Mouse (Mus musculus): Measurements from ENCODE around the gene Krtap5-1. TPM values are rescaled to one million over a fixed set of nuclear protein-coding genes. Genes with fewer than 3 reads are reported as not detected.
"Not testable (repeated sequence)": the region's sequence is repeated elsewhere in the genome, so short reads cannot be mapped to it uniquely, and the experiment has no call there.

The Krtap5-1 gene
- not detected for total RNA-seq (2021)
- long read RNA-seq, experiment 1, result 0 reads
- long read RNA-seq, experiment 2, result 0 reads

GRCm38 (mm10) chr7:142297018-142297417 is at the start of gene Krtap5-1:
Gene Krtap5-1 (minus strand): TSS chr7:142297118.
- not testable (repeated sequence) for DNase-seq (ENCODE audit: low spot score in 2 of 2)

GRCm38 (mm10) chr7:142342247-142342640 is 45.3 kb upstream of the Krtap5-1 start:
- DNase-seq (ENCODE audit: low spot score in 2 of 2), result no peak

- DNase-seq (ENCODE audit: low spot score in 2 of 2), result no peak
Observed at GRCm38 (mm10) chr7:142341564-142342246, 44.8 kb upstream of the Krtap5-1 start.

- no peak for DNase-seq (ENCODE audit: low spot score in 2 of 2)
Observed at GRCm38 (mm10) chr7:142340269-142340970, 43.5 kb upstream of the Krtap5-1 start.

GRCm38 (mm10) chr7:142335151-142335550 is 38.2 kb upstream of the Krtap5-1 start:
- DNase-seq (ENCODE audit: low spot score in 2 of 2), result peak; percentile 41 to 59

GRCm38 (mm10) chr7:142334246-142334645 is 37.3 kb upstream of the Krtap5-1 start:
- peak; percentile 88 to 93 for DNase-seq (ENCODE audit: low spot score in 2 of 2)

- not testable (repeated sequence) for DNase-seq (ENCODE audit: low spot score in 2 of 2)
Observed at GRCm38 (mm10) chr7:142332741-142333140, 35.8 kb upstream of the Krtap5-1 start.

GRCm38 (mm10) chr7:142331281-142331680 is 34.4 kb upstream of the Krtap5-1 start:
- no peak for DNase-seq (ENCODE audit: low spot score in 2 of 2)

- no peak for DNase-seq (ENCODE audit: low spot score in 2 of 2)
Observed at GRCm38 (mm10) chr7:142330271-142330724, 33.4 kb upstream of the Krtap5-1 start.

- no peak for DNase-seq (ENCODE audit: low spot score in 2 of 2)
Observed at GRCm38 (mm10) chr7:142328507-142328906, 31.6 kb upstream of the Krtap5-1 start.

GRCm38 (mm10) chr7:142326714-142327445 is 30.0 kb upstream of the Krtap5-1 start:
- no peak for DNase-seq (ENCODE audit: low spot score in 2 of 2)

GRCm38 (mm10) chr7:142323396-142324117 is 26.6 kb upstream of the Krtap5-1 start:
- DNase-seq (ENCODE audit: low spot score in 2 of 2), result no peak

GRCm38 (mm10) chr7:142322641-142323040 is 25.7 kb upstream of the Krtap5-1 start:
- no peak for DNase-seq (ENCODE audit: low spot score in 2 of 2)

- DNase-seq (ENCODE audit: low spot score in 2 of 2), result not testable (repeated sequence)
Observed at GRCm38 (mm10) chr7:142321637-142322306, 24.9 kb upstream of the Krtap5-1 start.

GRCm38 (mm10) chr7:142320906-142321305 is 24.0 kb upstream of the Krtap5-1 start:
- no peak for DNase-seq (ENCODE audit: low spot score in 2 of 2)

- no peak for DNase-seq (ENCODE audit: low spot score in 2 of 2)
Observed at GRCm38 (mm10) chr7:142319124-142319523, 22.2 kb upstream of the Krtap5-1 start.

GRCm38 (mm10) chr7:142317216-142317615 is 20.3 kb upstream of the Krtap5-1 start:
- no peak for DNase-seq (ENCODE audit: low spot score in 2 of 2)

- peak; percentile 54 to 60 for DNase-seq (ENCODE audit: low spot score in 2 of 2)
Observed at GRCm38 (mm10) chr7:142316558-142316957, 19.6 kb upstream of the Krtap5-1 start.

GRCm38 (mm10) chr7:142314600-142315285 is 17.8 kb upstream of the Krtap5-1 start:
- DNase-seq (ENCODE audit: low spot score in 2 of 2), result no peak

GRCm38 (mm10) chr7:142303929-142304328 is 7.0 kb upstream of the Krtap5-1 start:
- DNase-seq (ENCODE audit: low spot score in 2 of 2), result not testable (repeated sequence)
